Mouse (Mus musculus) hindbrain, embryonic 15.5 days (tissue): ENCODE data around the gene Csnk2a2. TPM values are rescaled to one million over a fixed set of nuclear protein-coding genes. Genes with fewer than 3 reads are reported as not detected.

Source experiments
- ATAC-seq: fragments of 200-750 bp; cut with Nextera tagmentation; 2 replicates; pipeline ENCODE4 v1.8.0; 2017; ENCODE audit warnings: low read depth, moderate number of reproducible peaks, moderate TSS enrichment; ENCODE audit not compliant: low FRiP score
- H3K27ac ChIP-seq: fragments of 300-500 bp; sonication (generic); replicated peaks from 2 replicates; pipeline ENCODE4 v1.5.1; 2015; ENCODE audit warnings: mild to moderate bottlenecking, inconsistent platforms
- H3K27me3 ChIP-seq: fragments of 300-500 bp; sonication (generic); 2 replicates; pipeline ENCODE4 v1.6.1; 2015; ENCODE audit warnings: control low read depth, inconsistent platforms
- H3K36me3 ChIP-seq: fragments of 300-500 bp; sonication (generic); 2 replicates; pipeline ENCODE4 v1.6.1; 2015; ENCODE audit warnings: control low read depth, inconsistent platforms
- H3K4me1 ChIP-seq: fragments of 300-500 bp; sonication (generic); replicated peaks from 2 replicates; pipeline ENCODE4 v1.6.1; 2015; ENCODE audit warnings: control low read depth, inconsistent platforms
- H3K4me2 ChIP-seq: fragments of 300-500 bp; sonication (generic); 2 replicates; pipeline ENCODE4 v1.6.1; 2015; ENCODE audit warnings: moderate library complexity, mild to moderate bottlenecking, inconsistent platforms
- H3K4me3 ChIP-seq: fragments of 300-500 bp; sonication (generic); 2 replicates; pipeline ENCODE4 v1.5.1; 2015; ENCODE audit warnings: mild to moderate bottlenecking, inconsistent platforms
- H3K9ac ChIP-seq: fragments of 300-500 bp; sonication (generic); 2 replicates; pipeline ENCODE4 v1.6.1; 2015; ENCODE audit warnings: inconsistent platforms
- H3K9me3 ChIP-seq: fragments of 300-500 bp; sonication (generic); 2 replicates; pipeline ENCODE4 v1.6.1; 2016; ENCODE audit warnings: control low read depth, inconsistent platforms
- WGBS: fragments of 180-500 bp; shearing (Covaris S2); methylation state at CpG from one replicate; pipeline ENCODE4 v1.1.7; 2015; 5-methylcytosine and 5-hydroxymethylcytosine counted together
- polyA plus RNA-seq: library from polyadenylated mRNA; unstranded; fragments of >200 nt; fragmentation: Nextera tagmentation; extraction: Ambion mirVana; gene quantifications from 2 replicates; pipeline ENCODE4 v1.2.1, GENCODE M21; 2015

Gene Csnk2a2
- 7.5 and 13.0 TPM in 2 replicates for polyA plus RNA-seq

GRCm38 (mm10) chr8:95490006-95490405, at the start of gene Csnk2a2:
Gene Csnk2a2 (minus strand): TSS chr8:95490039.
- H3K27ac ChIP-seq, result no peak within 1 kb of the TSS

GRCm38 (mm10) chr8:95539487-95539886, 49.6 kb upstream of the Csnk2a2 start:
- no peak for ATAC-seq
- Histone ChIP-seq H3K9me3 (no peaks in the 10 kb centered on the region), H3K9ac (no peak overlapping the region), H3K4me3 (no peak overlapping the region), H3K27me3 (no peaks in the 10 kb centered on the region), H3K36me3 (no peaks in the 10 kb centered on the region), H3K4me1 (no peaks in the 10 kb centered on the region), H3K4me2 (no peak overlapping the region), H3K27ac (no peak overlapping the region)
- 86% methylated on average over 5 of the region's 5 CpGs for WGBS

More at GRCm38 (mm10) chr8:95490006-95490405, at the start of gene Csnk2a2:
- Histone ChIP-seq H3K27me3 (no peaks in the 10 kb centered on the region), H3K36me3 (peaks cover 16% of the 10 kb centered on the region), H3K4me3 (peak within 1 kb of the TSS; percentile 90), H3K9ac (peak within 1 kb of the TSS; percentile 89; the same call in 1 of the 2 replicates), H3K4me2 (peak within 1 kb of the TSS; percentile 96), H3K4me1 (peaks cover 23% of the 10 kb centered on the region), H3K9me3 (no peaks in the 10 kb centered on the region)
- 78% methylated on average over 5 of the region's 5 CpGs for WGBS
- no peak for ATAC-seq

- peak; percentile 86 for ATAC-seq
- H3K27ac ChIP-seq, result peak within 1 kb of the TSS; percentile 56; the same call in 1 of the 2 replicates
- peaks cover 9% of the 10 kb centered on the region for H3K4me1 ChIP-seq
- H3K36me3 ChIP-seq, result no peaks in the 10 kb centered on the region
- H3K4me3 ChIP-seq, result peak within 1 kb of the TSS; percentile 49
- no peaks in the 10 kb centered on the region for H3K9me3 ChIP-seq
- H3K9ac ChIP-seq, result peak within 1 kb of the TSS; percentile 50
- H3K27me3 ChIP-seq, result no peaks in the 10 kb centered on the region
- peak within 1 kb of the TSS; percentile 85 for H3K4me2 ChIP-seq
- 5% methylated on average over 33 of the region's 33 CpGs for WGBS
Observed at GRCm38 (mm10) chr8:95533584-95534387, 43.9 kb upstream of the Csnk2a2 start, which contains the start of gene Ccdc113. Gene Ccdc113 (plus strand): TSS chr8:95534085.

DNA sequence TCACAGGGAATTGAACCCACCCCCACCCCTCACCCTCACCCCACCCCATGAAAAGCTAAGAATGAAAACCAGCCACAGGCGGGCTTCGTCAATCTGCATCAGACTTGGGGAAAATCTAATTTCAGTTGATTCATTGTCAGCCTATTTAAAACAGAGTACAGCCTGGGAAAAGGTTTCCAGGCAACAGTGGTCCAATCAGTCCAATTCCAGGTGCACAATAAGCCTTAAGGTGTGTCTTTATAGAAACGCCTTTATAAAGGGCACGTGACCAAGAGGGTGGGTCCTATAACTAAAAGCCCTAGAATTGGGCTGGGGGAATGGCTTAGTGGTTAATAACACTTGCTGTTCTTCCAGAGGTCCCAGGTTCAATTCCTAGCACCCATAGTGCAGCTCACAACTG, 42.4 kb upstream of the Csnk2a2 start:
- Histone ChIP-seq H3K9ac (no peak overlapping the region), H3K27ac (no peak overlapping the region), H3K36me3 (no peaks in the 10 kb centered on the region), H3K4me1 (peaks cover 9% of the 10 kb centered on the region), H3K27me3 (no peaks in the 10 kb centered on the region), H3K9me3 (no peaks in the 10 kb centered on the region), H3K4me2 (no peak overlapping the region), H3K4me3 (no peak overlapping the region)
- 63% methylated on average over 4 of the region's 4 CpGs for WGBS
- no peak for ATAC-seq

DNA sequence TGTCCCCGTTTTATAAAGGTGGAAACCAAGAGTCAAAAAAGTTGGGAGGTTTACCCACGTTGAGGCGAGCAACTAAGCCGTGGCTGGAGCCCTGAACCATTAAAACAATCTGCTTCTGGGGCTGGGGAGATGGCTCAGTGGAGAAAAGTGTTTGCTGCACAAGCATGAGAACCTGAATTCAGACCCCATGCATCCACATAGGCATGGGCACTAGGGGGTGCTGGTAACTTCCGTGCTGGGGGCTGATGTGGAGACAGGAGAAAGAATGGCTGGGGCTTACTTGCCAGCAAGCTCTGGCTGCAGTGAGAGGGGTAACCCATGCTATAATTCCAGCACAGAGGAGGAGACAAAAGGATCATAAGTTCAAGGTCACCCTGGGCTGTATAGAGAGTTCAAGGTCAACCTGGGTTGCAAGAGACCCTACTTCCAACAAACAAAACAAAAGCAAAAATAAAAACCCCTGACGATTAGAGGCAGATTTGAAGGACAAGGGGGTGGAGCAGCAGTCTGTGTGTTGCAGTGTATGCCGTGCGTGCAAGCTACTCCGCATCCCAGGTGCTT, 39.0 kb upstream of the Csnk2a2 start:
- H3K4me2 ChIP-seq, result no peak overlapping the region
- no peak overlapping the region for H3K27ac ChIP-seq
- H3K4me3 ChIP-seq, result no peak overlapping the region
- ATAC-seq, result no peak
- WGBS, result 65% methylated on average over 9 of the region's 9 CpGs
- H3K9me3 ChIP-seq, result no peaks in the 10 kb centered on the region
- H3K27me3 ChIP-seq, result no peaks in the 10 kb centered on the region
- H3K4me1 ChIP-seq, result peaks cover 4% of the 10 kb centered on the region; the same call in 1 of the 2 replicates
- H3K36me3 ChIP-seq, result no peaks in the 10 kb centered on the region
- H3K9ac ChIP-seq, result no peak overlapping the region

DNA sequence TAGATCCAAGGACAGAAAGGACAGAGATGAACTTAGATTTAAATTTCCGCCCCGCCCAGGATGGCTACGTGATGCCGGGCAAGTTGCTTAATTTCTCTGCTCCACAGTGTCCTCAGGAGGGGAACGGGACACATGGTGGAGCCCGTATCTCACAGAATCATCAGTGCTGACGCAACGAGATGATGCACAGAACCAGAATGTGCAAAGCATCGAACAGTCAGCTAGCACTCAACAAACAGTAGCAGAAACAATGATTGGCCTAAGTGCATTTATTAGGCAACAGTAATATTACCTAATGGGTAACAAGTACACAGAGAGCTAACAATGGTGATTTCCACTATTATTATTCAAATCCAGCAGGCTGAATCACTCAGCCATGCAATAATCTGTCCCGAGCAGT, 38.4 kb upstream of the Csnk2a2 start:
- Histone ChIP-seq H3K36me3 (no peaks in the 10 kb centered on the region), H3K4me3 (no peak overlapping the region), H3K4me2 (no peak overlapping the region), H3K9me3 (no peaks in the 10 kb centered on the region), H3K4me1 (no peaks in the 10 kb centered on the region), H3K27ac (no peak overlapping the region), H3K9ac (no peak overlapping the region), H3K27me3 (no peaks in the 10 kb centered on the region)
- 69% methylated on average over 10 of the region's 10 CpGs for WGBS
- no peak for ATAC-seq

DNA sequence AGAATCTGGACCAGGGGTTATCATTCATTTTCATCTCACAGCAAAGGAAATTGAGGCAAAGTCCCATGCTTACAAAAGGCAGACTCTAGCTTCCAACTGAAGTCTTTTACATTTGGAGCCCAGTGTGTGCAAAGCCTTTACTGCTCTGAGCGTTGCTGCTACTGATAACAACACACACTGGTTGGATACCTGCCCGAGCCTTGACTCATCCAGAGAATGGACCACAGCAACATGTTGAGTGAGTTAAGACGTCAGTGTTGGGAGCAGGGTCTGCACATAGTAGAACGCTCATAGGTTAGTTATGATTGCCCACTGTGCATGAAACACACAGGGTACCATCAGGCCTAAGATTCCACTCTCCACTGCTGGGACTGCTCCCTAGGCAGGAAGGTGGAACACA, 34.2 kb upstream of the Csnk2a2 start:
- Histone ChIP-seq H3K27me3 (no peaks in the 10 kb centered on the region), H3K9me3 (no peaks in the 10 kb centered on the region), H3K4me2 (no peak overlapping the region), H3K4me3 (no peak overlapping the region), H3K27ac (no peak overlapping the region), H3K36me3 (no peaks in the 10 kb centered on the region), H3K9ac (no peak overlapping the region), H3K4me1 (no peaks in the 10 kb centered on the region)
- WGBS, result 94% methylated on average over 4 of the region's 4 CpGs
- ATAC-seq, result no peak

- no peak for ATAC-seq
- no peaks in the 10 kb centered on the region for H3K4me1 ChIP-seq
- H3K4me2 ChIP-seq, result no peak overlapping the region
- no peaks in the 10 kb centered on the region for H3K27me3 ChIP-seq
- WGBS, result 90% methylated on average over 6 of the region's 6 CpGs
- no peak overlapping the region for H3K9ac ChIP-seq
- no peak overlapping the region for H3K4me3 ChIP-seq
- no peaks in the 10 kb centered on the region for H3K9me3 ChIP-seq
- no peaks in the 10 kb centered on the region for H3K36me3 ChIP-seq
- H3K27ac ChIP-seq, result no peak overlapping the region
Observed at GRCm38 (mm10) chr8:95516928-95517327, 27.1 kb upstream of the Csnk2a2 start.

DNA sequence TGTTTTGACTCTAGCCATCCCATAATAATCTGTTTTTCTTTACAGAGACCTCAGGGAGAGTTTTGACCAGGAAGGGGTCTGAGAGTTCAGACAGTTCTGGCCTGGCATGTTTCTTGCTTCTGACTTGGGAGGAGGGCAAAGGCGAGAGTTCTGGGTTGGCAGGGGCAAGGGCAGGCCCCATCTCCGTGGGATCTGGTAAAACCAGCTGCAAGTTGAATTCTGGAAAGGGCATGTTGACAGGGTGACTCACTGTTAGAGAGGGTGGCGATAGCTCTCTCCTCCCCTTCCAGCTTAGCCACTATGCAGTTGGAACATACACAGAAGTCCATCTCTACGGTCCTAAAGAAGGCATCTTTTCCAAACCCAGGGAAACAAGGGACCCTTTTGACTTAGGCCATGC, 23.4 kb upstream of the Csnk2a2 start:
- no peaks in the 10 kb centered on the region for H3K36me3 ChIP-seq
- 83% methylated on average over 4 of the region's 4 CpGs for WGBS
- no peaks in the 10 kb centered on the region for H3K27me3 ChIP-seq
- no peak for ATAC-seq
- no peak overlapping the region for H3K4me2 ChIP-seq
- H3K27ac ChIP-seq, result no peak overlapping the region
- H3K9ac ChIP-seq, result no peak overlapping the region
- no peak overlapping the region for H3K4me3 ChIP-seq
- no peaks in the 10 kb centered on the region for H3K4me1 ChIP-seq
- no peaks in the 10 kb centered on the region for H3K9me3 ChIP-seq

DNA sequence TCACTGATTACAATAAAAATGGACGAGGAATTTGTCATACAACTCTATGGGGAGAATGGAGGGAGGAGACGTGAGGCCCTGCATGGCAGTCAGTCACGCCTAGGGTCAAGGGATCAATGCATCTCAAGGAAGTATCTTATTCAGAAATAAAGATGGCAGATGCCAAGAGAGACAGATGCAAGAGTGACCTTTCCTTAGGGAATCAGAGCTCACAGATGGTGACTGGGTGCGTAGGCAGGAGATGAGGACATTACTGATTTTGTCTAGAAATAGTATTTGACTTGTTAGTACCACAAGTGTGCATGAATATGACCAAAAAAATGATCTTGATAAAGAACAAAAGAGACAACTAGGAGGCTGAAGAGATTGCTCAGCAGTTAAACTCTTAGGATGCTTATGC, 22.4 kb upstream of the Csnk2a2 start:
- no peak overlapping the region for H3K4me3 ChIP-seq
- H3K9ac ChIP-seq, result no peak overlapping the region
- H3K36me3 ChIP-seq, result no peaks in the 10 kb centered on the region
- H3K4me2 ChIP-seq, result no peak overlapping the region
- H3K4me1 ChIP-seq, result no peaks in the 10 kb centered on the region
- ATAC-seq, result no peak
- H3K27ac ChIP-seq, result no peak overlapping the region
- WGBS, result 32% methylated on average over 4 of the region's 4 CpGs
- H3K27me3 ChIP-seq, result no peaks in the 10 kb centered on the region
- no peaks in the 10 kb centered on the region for H3K9me3 ChIP-seq

GRCm38 (mm10) chr8:95506245-95506644, 16.4 kb upstream of the Csnk2a2 start:
- Histone ChIP-seq H3K4me1 (no peaks in the 10 kb centered on the region), H3K9ac (no peak overlapping the region), H3K36me3 (no peaks in the 10 kb centered on the region), H3K4me3 (no peak overlapping the region), H3K27ac (no peak overlapping the region), H3K9me3 (no peaks in the 10 kb centered on the region), H3K27me3 (no peaks in the 10 kb centered on the region), H3K4me2 (no peak overlapping the region)
- ATAC-seq, result no peak
- WGBS, result 77% methylated on average over 5 of the region's 5 CpGs

DNA sequence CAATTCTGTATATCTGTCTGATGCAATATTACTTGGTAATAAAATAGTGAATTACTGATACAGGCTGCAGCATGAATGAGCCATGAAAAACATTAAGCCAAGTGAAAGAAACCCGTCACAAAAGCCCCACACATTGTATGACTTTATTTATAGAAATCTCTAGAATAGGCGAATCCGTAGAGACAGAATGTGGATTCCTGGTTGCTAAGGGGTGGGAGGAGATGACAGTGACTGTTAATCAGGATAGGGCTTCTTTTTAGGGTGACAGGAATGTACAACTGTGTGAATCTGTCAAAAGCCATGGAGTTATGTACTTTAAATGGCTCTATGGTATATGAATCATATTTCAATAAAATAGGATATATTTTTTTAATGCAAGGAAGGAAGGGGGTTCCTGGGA, 15.8 kb upstream of the Csnk2a2 start:
- H3K4me1 ChIP-seq, result no peaks in the 10 kb centered on the region
- H3K9ac ChIP-seq, result no peak overlapping the region
- H3K36me3 ChIP-seq, result no peaks in the 10 kb centered on the region
- no peaks in the 10 kb centered on the region for H3K27me3 ChIP-seq
- H3K4me2 ChIP-seq, result no peak overlapping the region
- WGBS, result 67% methylated on average over 3 of the region's 3 CpGs
- no peaks in the 10 kb centered on the region for H3K9me3 ChIP-seq
- no peak overlapping the region for H3K4me3 ChIP-seq
- ATAC-seq, result no peak
- H3K27ac ChIP-seq, result no peak overlapping the region
